Mouse (Mus musculus) heart, adult 2 months (tissue): Measurements from ENCODE around the gene Stx8.

Source experiments
- CTCF ChIP-seq: fragments of 200-600 bp; IDR thresholded peaks from 2 replicates; pipeline ENCODE4 v1.8.1; 2022; ENCODE audit warnings: antibody characterized with exemption, mild to moderate bottlenecking, moderate library complexity
- POLR2A ChIP-seq: fragments of 200-500 bp; IDR thresholded peaks from 2 replicates; pipeline ENCODE4 v1.6.1; 2011; ENCODE audit warnings: mild to moderate bottlenecking, low read depth, low read length, control low read depth; ENCODE audit not compliant: insufficient read depth

DNA sequence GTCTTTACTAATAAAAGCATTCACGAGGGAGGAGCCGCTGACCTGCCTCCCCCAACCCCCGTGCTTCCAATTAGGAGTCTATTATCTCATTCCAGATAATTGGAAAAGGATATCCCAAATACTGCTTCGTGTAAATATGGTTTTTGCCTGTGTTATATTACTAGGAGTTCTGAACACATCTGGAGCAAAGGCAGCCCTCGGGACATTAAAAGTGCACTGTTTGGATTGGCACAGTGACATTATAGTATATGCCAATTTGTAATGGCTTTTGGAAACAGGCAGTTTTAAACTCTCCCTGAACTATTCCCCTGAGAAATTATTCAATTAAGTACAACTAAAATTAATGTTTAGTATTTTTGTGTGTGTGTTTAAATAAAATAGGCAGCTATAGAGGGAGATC is 108.7 kb downstream of the Stx8 start:
- TF ChIP-seq POLR2A (no peak), CTCF (no peak)
